Mouse (Mus musculus): ENCODE data around the gene Cdc42bpa.
"Not testable (repeated sequence)": the region's sequence is repeated elsewhere in the genome, so short reads cannot be mapped to it uniquely, and the experiment has no call there.

Cdc42bpa gene

GRCm38 (mm10) chr1:179960882-179961698 lies 818 bp downstream of the Cdc42bpa start:
- no peak for DNase-seq

GRCm38 (mm10) chr1:179961777-179962176 lies 1.5 kb downstream of the Cdc42bpa start:
- no peak for DNase-seq

- no peak for DNase-seq
Measured at GRCm38 (mm10) chr1:179969776-179970428, 9.6 kb downstream of the Cdc42bpa start.

DNA sequence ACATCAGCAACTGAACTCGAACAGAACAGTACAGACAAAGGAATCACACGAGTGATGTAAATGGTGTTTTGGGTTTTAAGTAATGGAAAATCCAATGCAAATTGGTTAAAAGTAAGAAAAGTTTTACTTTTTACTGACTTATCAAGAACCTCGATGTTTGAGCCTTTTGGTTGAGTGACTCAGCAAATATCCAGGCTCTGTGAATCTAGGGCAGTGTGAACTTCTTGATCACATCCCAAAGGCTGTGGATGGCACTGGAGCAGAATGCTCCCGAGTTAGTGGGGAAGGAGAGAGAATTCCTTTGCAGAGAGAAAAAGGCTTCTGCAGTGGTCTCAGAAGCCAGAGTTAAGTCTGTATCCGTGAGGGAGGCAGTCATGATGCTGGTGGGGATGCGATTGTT lies 14.7 kb downstream of the Cdc42bpa start:
- DNase-seq: no peak

DNA sequence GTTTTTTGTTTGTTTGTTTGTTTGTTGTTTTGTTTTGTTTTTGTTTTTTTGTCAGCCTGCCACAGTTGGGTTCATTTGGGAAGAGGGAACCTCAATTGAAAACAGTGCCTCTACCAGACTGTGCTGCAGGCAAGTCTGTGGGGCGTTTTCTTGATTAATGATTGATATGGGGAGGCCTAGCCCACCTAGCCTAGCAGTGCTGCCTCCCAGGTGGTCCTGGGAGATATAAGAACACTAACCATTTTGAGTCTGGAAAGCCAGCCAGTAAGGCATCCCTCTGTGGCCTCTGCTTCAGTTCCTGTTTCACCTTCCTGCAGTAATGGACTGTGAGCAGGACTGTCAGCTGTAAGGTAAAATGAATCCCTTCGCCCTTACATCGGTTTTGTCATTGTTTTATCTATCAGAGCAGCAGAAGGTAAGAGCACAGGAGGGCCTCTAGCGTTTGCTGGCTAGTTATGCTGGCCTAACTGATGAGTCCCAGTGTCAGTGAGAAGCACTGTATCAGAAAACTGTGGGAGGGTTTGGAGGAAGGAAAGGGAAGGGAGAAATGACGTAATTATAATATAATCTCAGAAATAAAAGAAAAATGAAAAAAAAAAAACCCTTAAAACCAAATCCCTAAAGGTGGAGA lies 15.5 kb downstream of the Cdc42bpa start:
- DNase-seq: no peak

- no peak for DNase-seq
Measured at GRCm38 (mm10) chr1:179977437-179977836, 17.2 kb downstream of the Cdc42bpa start.

DNA sequence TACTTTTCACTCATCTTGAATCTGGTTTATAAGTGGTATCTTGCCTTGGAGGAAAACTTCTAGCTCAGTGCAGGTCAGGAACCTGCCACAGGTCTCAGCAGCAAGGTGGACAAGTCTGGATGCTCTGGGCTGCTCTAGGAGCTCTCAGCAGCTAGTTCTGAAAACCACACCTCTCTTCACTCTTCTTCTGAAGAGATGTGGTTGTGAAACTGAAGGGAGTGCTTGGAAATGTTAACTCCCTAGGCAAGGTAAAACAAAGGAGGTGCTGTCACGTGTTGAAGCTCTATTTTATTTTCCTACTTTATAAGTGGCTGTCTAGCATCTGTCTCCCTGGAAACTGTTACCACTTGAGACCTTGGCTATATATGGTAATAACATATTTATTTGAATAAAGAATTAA lies 18.5 kb downstream of the Cdc42bpa start:
- no peak for DNase-seq

- no peak for DNase-seq
Measured at GRCm38 (mm10) chr1:179981680-179982079, 21.4 kb downstream of the Cdc42bpa start.

GRCm38 (mm10) chr1:179982183-179982582 lies 21.9 kb downstream of the Cdc42bpa start:
- no peak for DNase-seq

GRCm38 (mm10) chr1:179982933-179983332 lies 22.7 kb downstream of the Cdc42bpa start:
- DNase-seq: no peak

GRCm38 (mm10) chr1:179984171-179984570 lies 23.9 kb downstream of the Cdc42bpa start:
- DNase-seq: no peak

DNA sequence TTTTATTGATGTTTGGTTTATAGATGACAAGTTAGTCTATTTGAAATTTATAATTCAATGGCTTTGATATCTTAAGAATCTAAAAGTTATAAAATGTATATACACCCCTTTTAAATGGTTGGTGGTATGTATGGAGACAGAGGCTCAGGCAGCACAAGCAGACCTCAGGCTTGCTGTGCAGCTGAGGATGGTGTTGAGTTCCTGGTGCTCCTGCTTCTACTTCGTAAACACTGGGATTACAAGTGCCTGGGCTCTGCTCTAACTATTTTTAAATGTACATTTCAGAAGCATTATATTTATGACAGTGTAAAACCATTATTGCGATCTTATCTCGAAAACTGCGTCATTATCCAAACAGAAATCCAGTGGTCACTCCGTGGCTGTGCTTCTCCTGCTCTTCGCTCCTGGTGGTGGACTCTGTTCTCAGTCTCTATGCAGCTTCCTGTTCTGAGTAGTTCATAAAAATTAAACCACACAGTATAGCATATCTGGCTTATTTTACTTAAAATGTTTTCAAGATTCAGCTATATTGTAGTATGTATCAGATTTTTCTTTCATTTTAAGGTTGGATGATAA lies 31.5 kb downstream of the Cdc42bpa start:
- DNase-seq: no peak

- DNase-seq: no peak
Measured at GRCm38 (mm10) chr1:179992255-179992654, 32.0 kb downstream of the Cdc42bpa start.

DNA sequence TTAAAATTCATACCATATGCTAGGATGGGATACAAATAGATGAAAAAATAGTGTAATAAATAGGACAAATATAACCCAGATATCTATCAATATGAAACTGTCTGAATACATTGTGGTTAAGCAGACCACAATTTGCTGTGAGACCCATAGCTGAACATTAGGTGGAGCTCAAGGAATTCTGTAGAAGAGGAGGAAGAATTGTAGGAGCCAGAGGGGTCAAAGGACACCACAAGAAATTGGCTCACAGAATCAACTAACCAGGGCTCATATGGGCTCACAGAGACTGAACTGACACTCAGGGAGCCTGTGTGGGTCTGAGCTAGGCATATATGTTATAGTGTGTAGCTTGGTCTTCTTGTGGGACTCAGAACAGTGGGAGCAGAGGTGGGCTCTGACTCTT lies 47.8 kb downstream of the Cdc42bpa start:
- DNase-seq: no peak

- no peak for DNase-seq
Measured at GRCm38 (mm10) chr1:180013479-180013878, 53.2 kb downstream of the Cdc42bpa start.

DNA sequence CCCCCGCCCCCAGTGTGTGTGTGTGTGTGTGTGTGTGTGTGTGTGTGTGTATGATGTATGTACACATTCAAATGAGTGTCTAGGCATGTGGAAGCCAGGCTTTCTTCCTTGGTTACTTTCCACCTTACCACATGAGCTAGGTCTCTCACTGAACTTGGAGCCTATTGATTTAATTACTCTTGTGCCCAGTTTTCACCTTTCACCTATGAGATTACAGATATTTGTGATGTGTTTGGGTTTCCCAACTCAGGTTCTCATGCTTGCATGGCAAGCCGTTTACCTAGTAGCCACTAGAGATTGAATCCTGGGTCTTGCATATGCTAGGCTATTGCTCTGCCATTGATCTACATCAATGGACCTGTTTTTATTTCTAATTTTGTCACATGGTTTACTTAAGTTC lies 57.9 kb downstream of the Cdc42bpa start:
- no peak for DNase-seq

DNA sequence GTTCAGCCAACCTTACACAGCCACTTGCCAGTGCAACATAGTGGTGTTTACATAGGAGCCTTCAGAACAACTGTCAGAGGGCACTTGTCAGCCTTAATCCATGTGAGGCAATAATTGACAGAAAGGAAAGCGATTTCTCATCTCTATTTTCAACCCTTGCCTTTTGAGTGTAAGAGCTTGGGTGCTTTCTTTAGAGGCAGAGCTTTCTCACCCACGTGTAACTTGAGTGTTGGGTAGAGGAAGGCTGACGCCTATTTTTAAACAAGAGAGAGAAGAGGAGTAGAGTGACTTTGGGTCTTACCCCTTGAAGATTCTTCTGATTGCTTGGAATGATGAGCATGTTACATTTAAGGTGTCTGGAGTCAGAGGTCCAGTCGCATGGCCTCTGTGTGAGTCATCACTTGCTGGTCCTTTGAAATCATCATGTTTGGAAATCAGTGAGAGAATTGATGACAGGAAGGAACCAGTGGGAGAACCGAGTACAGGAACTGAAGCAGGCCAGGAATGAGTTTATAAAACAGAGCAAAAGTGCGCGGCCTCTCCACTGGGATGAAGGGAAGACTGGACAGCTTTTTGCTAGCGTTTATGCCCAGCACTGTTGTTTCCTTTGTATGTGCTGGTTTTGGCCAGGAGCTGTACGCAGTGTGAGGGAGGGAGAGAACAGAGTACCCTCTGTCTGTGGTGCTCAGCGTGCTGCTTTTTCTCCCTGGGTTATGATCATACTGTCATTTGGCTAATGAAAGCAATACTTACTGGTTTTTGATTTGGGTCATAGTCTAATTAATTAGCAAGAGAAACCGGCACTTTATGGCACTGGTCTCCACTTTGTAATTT lies 61.4 kb downstream of the Cdc42bpa start:
- no peak for DNase-seq

- no peak for DNase-seq
Measured at GRCm38 (mm10) chr1:180023512-180023911, 63.2 kb downstream of the Cdc42bpa start.

- not testable (repeated sequence) for DNase-seq
Measured at GRCm38 (mm10) chr1:180029863-180030262, 69.6 kb downstream of the Cdc42bpa start.

DNA sequence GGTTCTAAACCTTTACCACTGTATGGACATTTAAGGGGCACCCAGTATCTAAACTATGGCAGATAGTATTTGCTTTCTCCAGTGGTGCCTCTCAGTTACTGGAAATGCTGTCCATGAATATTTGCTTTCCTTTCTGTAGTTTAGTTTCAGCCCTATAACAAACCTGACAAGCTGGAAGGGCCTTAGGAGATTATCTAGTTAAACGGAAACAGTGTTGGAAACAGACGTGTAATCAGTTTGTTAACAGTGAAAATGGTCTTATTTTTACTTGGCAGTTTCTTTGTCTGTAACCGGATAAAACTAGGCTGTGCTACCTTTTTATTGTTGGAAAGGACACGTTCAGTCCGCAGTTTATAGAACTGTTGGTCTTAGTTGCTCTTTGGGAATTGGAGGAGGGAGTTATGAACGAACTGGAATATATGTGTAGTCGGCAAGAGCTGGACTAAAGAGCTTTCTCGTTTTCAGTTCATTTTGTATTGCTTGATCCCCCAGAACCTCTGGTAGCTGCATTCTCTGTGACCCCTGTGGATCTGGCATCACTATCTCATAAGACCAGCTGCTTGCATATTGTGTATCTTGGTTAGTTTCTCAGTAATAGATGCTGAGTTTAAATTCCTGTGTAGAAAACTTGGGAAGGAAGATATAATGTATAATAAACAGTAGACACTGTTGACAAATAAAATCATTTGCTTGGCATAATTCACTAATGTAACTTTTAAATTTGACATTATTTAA lies 70.5 kb downstream of the Cdc42bpa start:
- no peak for DNase-seq

- no peak for DNase-seq
Measured at GRCm38 (mm10) chr1:180031705-180032548, 71.7 kb downstream of the Cdc42bpa start.
